Mouse (Mus musculus): ENCODE measurements around the gene Setd1a.
A peak's percentile ranks its signal among the peaks of the same experiment; 100 is the strongest.

The Setd1a gene

GRCm38 (mm10) chr7:127800435-127801009, 24.1 kb downstream of the Setd1a start, which contains the start of gene Hsd3b7:
Hsd3b7 (plus strand) TSS chr7:127800604.
- DNase-seq: peak; percentile 80

GRCm38 (mm10) chr7:127801010-127801621, 24.6 kb downstream of the Setd1a start:
- DNase-seq: no peak

- no peak for DNase-seq
These were observed 25.8 kb downstream of the Setd1a start for GRCm38 (mm10) chr7:127802313-127802712.

- DNase-seq: no peak
These were observed 32.4 kb downstream of the Setd1a start for GRCm38 (mm10) chr7:127808821-127809220.

GRCm38 (mm10) chr7:127809846-127810245, 33.4 kb downstream of the Setd1a start:
- DNase-seq: no peak

- no peak for DNase-seq
These were observed 34.2 kb downstream of the Setd1a start for GRCm38 (mm10) chr7:127810650-127811049.

GRCm38 (mm10) chr7:127811240-127811639, 34.8 kb downstream of the Setd1a start:
- DNase-seq: no peak

GRCm38 (mm10) chr7:127812292-127812691, 35.8 kb downstream of the Setd1a start:
- no peak for DNase-seq

GRCm38 (mm10) chr7:127813821-127814220, 37.4 kb downstream of the Setd1a start:
- no peak for DNase-seq

- DNase-seq: no peak
These were observed 37.9 kb downstream of the Setd1a start for GRCm38 (mm10) chr7:127814241-127814921.

GRCm38 (mm10) chr7:127815116-127815665, 38.7 kb downstream of the Setd1a start:
- no peak for DNase-seq

GRCm38 (mm10) chr7:127815954-127816821, 39.7 kb downstream of the Setd1a start:
- peak; percentile 73 for DNase-seq

GRCm38 (mm10) chr7:127817053-127817452, 40.6 kb downstream of the Setd1a start:
- DNase-seq: no peak

GRCm38 (mm10) chr7:127817776-127818175, 41.3 kb downstream of the Setd1a start:
- DNase-seq: no peak

GRCm38 (mm10) chr7:127820836-127821509, 44.5 kb downstream of the Setd1a start:
- no peak for DNase-seq

GRCm38 (mm10) chr7:127822494-127822893, 46.0 kb downstream of the Setd1a start:
- DNase-seq: no peak

- DNase-seq: no peak
These were observed 47.0 kb downstream of the Setd1a start for GRCm38 (mm10) chr7:127823236-127824171.

- no peak for DNase-seq
These were observed 47.9 kb downstream of the Setd1a start, which contains the start of the genes Stx4a and Stx1b for GRCm38 (mm10) chr7:127824176-127824871. Stx4a (plus strand) TSS chr7:127824294. Stx1b (minus strand) TSS chr7:127824549.

GRCm38 (mm10) chr7:127835550-127835949, 59.1 kb downstream of the Setd1a start:
- no peak for DNase-seq

- DNase-seq: no peak
These were observed 61.0 kb downstream of the Setd1a start for GRCm38 (mm10) chr7:127837473-127837872.
